In the genomic region with DNA sequence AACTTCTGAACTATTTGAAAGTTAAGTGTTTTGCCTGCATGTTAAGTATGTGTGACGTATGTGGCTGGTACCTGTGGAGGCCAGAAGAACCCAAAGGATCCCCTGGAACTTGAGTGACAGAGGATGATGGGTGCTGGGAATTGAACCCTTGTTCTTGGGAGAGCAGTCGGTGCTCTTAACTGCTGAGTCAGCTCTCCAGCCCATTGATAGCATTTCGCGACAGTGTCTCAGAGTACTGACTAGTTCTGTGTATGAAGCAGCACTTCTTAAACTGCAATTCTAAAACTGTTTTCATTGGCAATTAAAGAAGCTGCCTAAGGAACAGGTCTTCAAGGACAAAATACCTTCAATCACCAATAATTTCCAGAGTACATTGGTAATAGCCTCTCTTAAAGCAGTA, we compare ENCODE assay signal across 24 mouse cellular contexts.
"Had no signal": no experiment of that assay in that cellular context is flagged by ENCODE, and none has a peak within 500 bp of the region (broad histone marks: within the 10 kb centered on the region; RNA-seq: fewer than 3 reads in every experiment).

No protein-coding gene starts in this region.

- H3K9me3 ChIP-seq: heart, embryonic 13.5 days; heart, embryonic 15.5 days; intestine, embryonic 15.5 days; limb, embryonic 10.5 days; limb, embryonic 12.5 days; liver, embryonic 13.5 days had no signal

- ATAC-seq: hindbrain, embryonic 16.5 days; inflammation-experienced regulatory T-cells, adult 6 months; intestine, embryonic 15.5 days; intestine, postnatal 0 days had no signal

- H3K4me2 ChIP-seq: heart, embryonic 11.5 days; heart, embryonic 13.5 days; heart, embryonic 15.5 days; hindbrain, embryonic 14.5 days; intestine, embryonic 15.5 days; limb, embryonic 12.5 days; liver, embryonic 11.5 days had no signal

- H3K27me3 ChIP-seq: heart, embryonic 13.5 days; heart, embryonic 15.5 days; intestine, embryonic 15.5 days; limb, embryonic 12.5 days; liver, embryonic 13.5 days had no signal

- DNase-seq: gastrocnemius, postnatal 14 days; gastrocnemius, postnatal 36 days; heart, adult 2 months; heart, postnatal 14 days; heart, postnatal 36 days; kidney, adult 18-20 months; kidney, adult 8-10 months; kidney, postnatal 10 days; kidney, postnatal 4 days; liver; liver, embryonic 13.5 days had no signal

- H3K4me3 ChIP-seq: heart, adult 2 months; heart, embryonic 13.5 days; heart, embryonic 15.5 days; intestine, embryonic 15.5 days; layer of hippocampus, adult 2 months; left cerebral cortex, adult 2 months; limb, embryonic 10.5 days; limb, embryonic 12.5 days had no signal

- H3K27ac ChIP-seq: heart, adult 2 months; heart, embryonic 13.5 days; heart, embryonic 15.5 days; hindbrain, embryonic 14.5 days; intestine, embryonic 15.5 days; layer of hippocampus, adult 2 months; left cerebral cortex, adult 2 months; limb, embryonic 10.5 days; limb, embryonic 12.5 days; liver, embryonic 13.5 days had no signal

- H3K36me3 ChIP-seq: intestine, embryonic 15.5 days had no signal

- H3K9ac ChIP-seq: heart, embryonic 13.5 days; heart, embryonic 15.5 days; hindbrain, embryonic 14.5 days; intestine, embryonic 15.5 days; liver, embryonic 13.5 days had no signal
